Mouse (Mus musculus) neutrophil, adult 83 days (primary cell): ENCODE measurements around the gene Dock7. TPM values are rescaled to one million over a fixed set of nuclear protein-coding genes. Genes with fewer than 3 reads are reported as not detected.

Source experiments
- total RNA-seq, 2 experiments: library from RNA; stranded (reverse); gene quantifications; one replicate each; pipeline ENCODE4 v1.2.4; 2023

Gene Dock7
- 10 to 100 TPM in 1 of 2 experiments, 1 to 10 TPM in 1; 7.8 to 12.0 TPM for total RNA-seq

DNA sequence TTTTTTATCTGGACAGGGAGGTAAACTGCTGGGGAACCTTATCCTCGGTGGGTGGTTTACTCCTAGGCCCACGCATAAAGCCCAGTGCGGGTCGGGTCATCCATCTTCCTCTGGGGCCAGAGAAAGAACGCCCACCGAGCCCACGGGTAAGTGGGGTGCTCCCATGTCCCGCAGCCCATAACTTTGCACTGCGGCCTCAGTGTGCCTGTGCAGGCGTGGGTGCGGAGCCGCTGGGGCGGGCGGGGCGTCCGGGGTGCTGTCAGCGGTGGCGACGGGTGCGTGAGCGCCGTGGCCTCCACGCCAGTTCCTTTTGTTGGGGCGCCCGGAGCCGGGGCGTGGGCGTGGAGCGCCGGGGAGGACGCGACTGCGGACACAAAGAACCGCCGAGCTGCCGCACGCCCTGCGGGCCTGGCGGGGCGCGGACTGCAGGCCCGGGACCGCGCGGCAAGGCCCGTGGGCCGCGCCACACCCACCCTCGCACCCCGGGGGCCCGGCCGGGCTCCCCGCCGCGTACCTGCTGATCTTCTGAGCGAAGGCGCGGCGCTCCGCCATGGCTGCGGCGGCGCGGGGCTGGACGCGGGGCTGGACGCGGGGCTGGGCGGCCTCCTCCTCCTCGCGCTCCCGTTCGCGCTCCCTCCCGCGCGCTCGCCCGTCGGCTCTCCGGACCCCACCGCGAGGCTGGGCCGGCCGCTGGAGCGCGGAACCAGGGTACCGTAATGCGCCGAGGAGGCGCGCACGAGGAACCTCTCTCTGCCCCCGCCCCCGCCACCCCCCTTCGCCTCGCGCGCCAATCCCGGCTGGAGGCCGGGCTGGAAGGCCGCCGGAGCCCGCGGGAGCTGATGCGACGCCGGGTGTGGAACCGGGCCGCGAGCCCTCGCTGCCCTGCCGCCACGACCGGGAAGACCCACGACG, at the start of gene Dock7:
Gene Dock7, minus strand, starts transcription at position 705 of the 912 bp plus-strand sequence.

DNA sequence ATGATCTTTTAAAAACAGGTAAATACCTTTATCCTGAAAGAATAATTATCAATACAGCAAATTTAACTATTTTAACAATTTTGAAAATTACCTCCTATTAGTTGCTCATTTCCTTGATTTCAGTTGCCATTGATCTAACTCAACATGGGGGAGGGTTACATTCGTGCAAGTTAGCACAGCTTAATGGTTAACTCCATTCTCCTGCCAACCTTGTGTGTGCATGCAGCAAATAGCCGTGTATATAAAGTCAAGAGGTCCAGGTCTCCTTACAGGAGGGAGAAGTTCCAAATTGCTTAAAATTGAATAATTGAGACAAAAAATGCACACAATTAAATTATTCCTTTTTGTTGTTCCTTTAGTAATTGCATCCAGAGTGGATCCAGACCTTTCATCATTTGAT, 90.0 kb downstream of the Dock7 start, which contains the start of gene Angptl3:
Gene Angptl3, plus strand, starts transcription at position 269 of the 400 bp plus-strand sequence.

DNA sequence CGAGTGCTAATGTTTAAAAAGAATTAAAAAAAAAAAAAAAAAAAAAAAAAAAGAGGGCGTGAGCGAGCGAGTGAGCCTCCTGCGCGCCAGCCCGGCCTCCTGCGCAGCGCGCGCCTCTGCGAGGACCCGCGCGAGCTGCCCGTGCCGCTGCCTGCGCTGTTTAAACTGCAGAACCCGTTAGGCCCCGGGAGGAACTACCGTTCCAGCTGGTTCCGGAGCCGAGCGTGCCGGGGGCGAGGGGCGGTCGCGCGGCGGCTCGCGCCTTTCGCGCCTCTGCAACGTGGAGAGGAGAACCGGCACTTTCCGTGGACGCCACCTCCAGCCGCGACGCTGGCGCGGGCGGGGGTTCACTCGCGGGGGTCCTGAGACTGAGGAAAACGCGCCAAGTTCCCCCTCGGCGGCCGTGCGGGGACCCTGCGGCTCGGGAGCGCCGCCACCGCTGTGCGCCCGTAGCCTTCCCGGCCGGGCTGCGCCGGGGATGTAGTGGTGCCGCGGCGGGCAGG, 197.1 kb downstream of the Dock7 start, which contains the start of gene Usp1:
Gene Usp1, plus strand, starts transcription at position 243 of the 503 bp plus-strand sequence.

Other genes with a start within 250 kb of the Dock7 start
- gene Usp1, start 197.1 kb downstream of the Dock7 start, total RNA-seq, result 10 to 100 TPM; 65.1 to 66.5 TPM
- gene Angptl3, start 90.0 kb downstream of the Dock7 start, total RNA-seq, result under 1 TPM in 1 of 2 experiments, not detected in 1; 0.64 TPM
- gene Atg4c, start 73.0 kb upstream of the Dock7 start, total RNA-seq, result 10 to 100 TPM; 10.7 to 11.4 TPM
- 1 to 10 TPM; 1.2 to 2.1 TPM for gene Gm12689, start 175.0 kb upstream of the Dock7 start, total RNA-seq